ENCODE assay signal across 32 mouse cellular contexts in genomic region chr17:27571315-27571714, GRCm38 (mm10). TPM values are rescaled to one million over a fixed set of nuclear protein-coding genes. Genes with fewer than 3 reads are reported as not detected.
DNase-seq lines count a peak whose midpoint lies in the region; ATAC-seq and TF ChIP-seq lines count a peak whose summit lies in the region.
"Had no signal": no experiment of that assay in that cellular context is flagged by ENCODE, and none has a peak within 500 bp of the region (broad histone marks: within the 10 kb centered on the region; RNA-seq: fewer than 3 reads in every experiment).

No protein-coding gene starts in this region.

- no peaks in the 10 kb centered on the region for H3K36me3 ChIP-seq in hindbrain, postnatal 0 days (ENCODE audit: insufficient read depth, low read length)
- peaks cover 6% of the 10 kb centered on the region; the same call in 1 of the 2 replicates for H3K36me3 ChIP-seq in hindbrain, embryonic 16.5 days (ENCODE audit: control insufficient read depth, insufficient read depth, low read length)
- H3K36me3 ChIP-seq: intestine, embryonic 15.5 days; liver, embryonic 15.5 days had no signal

- ATAC-seq in hindbrain, postnatal 0 days, result no peak
- ATAC-seq in hindbrain, embryonic 16.5 days, result no peak
- ATAC-seq: forebrain, postnatal 0 days; intestine, embryonic 15.5 days; midbrain, embryonic 16.5 days; Patski had no signal

- no peak overlapping the region for H3K4me2 ChIP-seq in hindbrain, postnatal 0 days (ENCODE audit: low read depth, low read length)
- H3K4me2 ChIP-seq in hindbrain, embryonic 16.5 days (ENCODE audit: low read length), result no peak overlapping the region
- H3K4me2 ChIP-seq: hindbrain, embryonic 15.5 days; intestine, embryonic 15.5 days; liver, embryonic 15.5 days; lung, embryonic 15.5 days; midbrain, embryonic 11.5 days had no signal

- peak; percentile 93 for DNase-seq in heart, adult 11 months
- DNase-seq in heart, adult 9 months (ENCODE audit: low spot score in 2 of 2), result no peak
- DNase-seq in hindbrain, postnatal 0 days (ENCODE audit: low spot score), result no peak
- DNase-seq in ovary, postnatal 36 days (ENCODE audit: low spot score), result peak; percentile 49
- no peak for DNase-seq in ovary, postnatal 10 days (ENCODE audit: low spot score)
- no peak for DNase-seq in lung, postnatal 36 days
- DNase-seq: cerebellum, adult 2 months; cerebellum, postnatal 14 days; forebrain, postnatal 0 days; gastrocnemius, postnatal 10 days; kidney, adult 2 months; kidney, postnatal 36 days; layer of hippocampus, postnatal 36 days; left cerebral cortex, postnatal 4 days; retina, postnatal 1 day; right cerebral cortex, postnatal 14 days; thymus, postnatal 14 days had no signal

- no peaks in the 10 kb centered on the region for H3K27me3 ChIP-seq in hindbrain, postnatal 0 days (ENCODE audit: insufficient read depth, low read length)
- no peaks in the 10 kb centered on the region for H3K27me3 ChIP-seq in hindbrain, embryonic 16.5 days (replicated peaks; ENCODE audit: control insufficient read depth, insufficient read depth, low read length)
- H3K27me3 ChIP-seq: hindbrain, embryonic 15.5 days; intestine, embryonic 15.5 days; lung, embryonic 15.5 days; Patski had no signal

- TF ChIP-seq CTCF in hindbrain, postnatal 0 days (IDR thresholded peaks at IDR 0.05; ENCODE audit: low read depth), result no peak

- no peak overlapping the region for H3K9ac ChIP-seq in hindbrain, postnatal 0 days (replicated peaks; ENCODE audit: low read length)
- no peak overlapping the region for H3K9ac ChIP-seq in hindbrain, embryonic 16.5 days (ENCODE audit: low read depth, low read length)
- H3K9ac ChIP-seq: forebrain, postnatal 0 days; hindbrain, embryonic 15.5 days; intestine, embryonic 15.5 days; liver, embryonic 15.5 days; lung, embryonic 15.5 days had no signal

- H3K4me1 ChIP-seq in hindbrain, postnatal 0 days (ENCODE audit: insufficient read depth, low read length), result peaks cover 9% of the 10 kb centered on the region
- peaks cover 7% of the 10 kb centered on the region for H3K4me1 ChIP-seq in hindbrain, embryonic 16.5 days (ENCODE audit: control insufficient read depth, insufficient read depth, low read depth, low read length)

- H3K27ac ChIP-seq in hindbrain, postnatal 0 days, result peak overlapping the region; percentile 5; the same call in 1 of the 2 replicates
- H3K27ac ChIP-seq in hindbrain, embryonic 16.5 days (ENCODE audit: low read depth, low read length), result no peak overlapping the region
- H3K27ac ChIP-seq: hindbrain, embryonic 10.5 days; intestine, embryonic 15.5 days; liver, embryonic 15.5 days; lung, embryonic 15.5 days had no signal

- no peaks in the 10 kb centered on the region for H3K9me3 ChIP-seq in hindbrain, postnatal 0 days (ENCODE audit: low read length)
- no peaks in the 10 kb centered on the region for H3K9me3 ChIP-seq in hindbrain, embryonic 16.5 days (ENCODE audit: control insufficient read depth, low read length)
- H3K9me3 ChIP-seq: G1E; hindbrain, embryonic 10.5 days; hindbrain, embryonic 15.5 days; intestine, embryonic 15.5 days; liver, embryonic 15.5 days; lung, embryonic 15.5 days had no signal

- WGBS in hindbrain, postnatal 0 days, result 78% methylated on average over 8 of the region's 8 CpGs
- WGBS in hindbrain, embryonic 16.5 days, result 75% methylated on average over 8 of the region's 8 CpGs

- no peak overlapping the region for H3K4me3 ChIP-seq in hindbrain, postnatal 0 days (ENCODE audit: low read length)
- no peak overlapping the region for H3K4me3 ChIP-seq in hindbrain, embryonic 16.5 days (ENCODE audit: low read length)
- H3K4me3 ChIP-seq: erythroblast, embryonic 14.5 days; hindbrain, embryonic 10.5 days; hindbrain, embryonic 15.5 days; intestine, embryonic 15.5 days; liver, embryonic 15.5 days; lung, embryonic 15.5 days had no signal

RNA-seq across cellular contexts. Expression of gene AI413582, which starts 5.8 kb away (rescaled TPM):
- total RNA-seq in hindbrain, postnatal 0 days (2014; rRNA removed), result 50.2 and 59.6 TPM in 2 replicates
- 92.7 and 95.3 TPM in 2 replicates for polyA plus RNA-seq in hindbrain, postnatal 0 days (2015; fragmentation: Nextera tagmentation; extraction: Ambion mirVana)
- 77.2 and 83.3 TPM in 2 replicates for polyA plus RNA-seq in hindbrain, embryonic 16.5 days (2015; fragmentation: Nextera tagmentation; extraction: Ambion mirVana)

RNA-seq across cellular contexts. Expression of gene Hmga1, which starts 15.0 kb away (rescaled TPM):
- total RNA-seq in hindbrain, postnatal 0 days (2014; rRNA removed), result 142 and 170 TPM in 2 replicates
- polyA plus RNA-seq in hindbrain, postnatal 0 days (2015; fragmentation: Nextera tagmentation; extraction: Ambion mirVana), result 130 and 145 TPM in 2 replicates
- polyA plus RNA-seq in hindbrain, embryonic 16.5 days (2015; fragmentation: Nextera tagmentation; extraction: Ambion mirVana), result 144 and 155 TPM in 2 replicates

RNA-seq across cellular contexts. Expression of gene Grm4, which starts 50.1 kb away (rescaled TPM):
- total RNA-seq in hindbrain, postnatal 0 days (2014; rRNA removed), result 34.3 and 38.8 TPM in 2 replicates
- polyA plus RNA-seq in hindbrain, postnatal 0 days (2015; fragmentation: Nextera tagmentation; extraction: Ambion mirVana), result 8.7 and 10.1 TPM in 2 replicates
- polyA plus RNA-seq in hindbrain, embryonic 16.5 days (2015; fragmentation: Nextera tagmentation; extraction: Ambion mirVana), result 9.3 and 10.0 TPM in 2 replicates
- total RNA-seq: granulocyte monocyte progenitor cell, adult 5-6 weeks; megakaryocyte, adult 5-6 weeks; neutrophil, adult 5-6 weeks had no signal
- polyA plus RNA-seq: erythroblast, embryonic 14.5 days; G1E; heart, embryonic 14.5 days had no signal

RNA-seq across cellular contexts. Expression of gene Nudt3, which starts 52.0 kb away (rescaled TPM):
- 252 and 264 TPM in 2 replicates for total RNA-seq in hindbrain, postnatal 0 days (2014; rRNA removed)
- polyA plus RNA-seq in hindbrain, postnatal 0 days (2015; fragmentation: Nextera tagmentation; extraction: Ambion mirVana), result 210 and 220 TPM in 2 replicates
- polyA plus RNA-seq in hindbrain, embryonic 16.5 days (2015; fragmentation: Nextera tagmentation; extraction: Ambion mirVana), result 253 and 269 TPM in 2 replicates

Comparison
In these comparisons a context has a peak if more than half of its experiments do, and no peak if none do; other contexts are left out.
1. DNase-seq: peak in heart, adult 11 months (single experiment) and ovary, postnatal 36 days (single experiment); none in heart, adult 9 months (0 of 2), hindbrain, postnatal 0 days (single experiment), ovary, postnatal 10 days (single experiment) and lung, postnatal 36 days (single experiment).